30 mouse cellular contexts compared by ENCODE assay signal in the genomic region with DNA sequence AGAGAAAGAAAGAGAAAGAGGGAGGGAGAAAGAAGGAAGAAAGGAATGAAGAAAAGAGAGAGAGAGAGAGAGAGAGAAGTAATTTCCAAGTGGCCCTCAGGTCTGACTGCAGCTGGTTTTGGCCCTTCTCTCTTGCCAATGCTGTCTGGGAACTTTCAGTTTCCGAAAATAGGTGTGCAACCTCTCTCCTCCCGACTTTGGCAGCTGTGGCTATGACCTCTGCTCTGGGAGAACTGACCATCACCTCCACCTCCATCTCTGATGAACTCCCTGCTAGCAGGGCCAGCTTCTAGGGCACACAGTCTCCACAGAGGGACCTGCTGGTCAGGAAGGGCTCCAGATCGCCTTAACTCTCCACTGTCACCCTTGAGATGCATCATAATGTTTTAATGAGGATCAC. TPM values are rescaled to one million over a fixed set of nuclear protein-coding genes. Genes with fewer than 3 reads are reported as not detected.
"Had no signal": no experiment of that assay in that cellular context is flagged by ENCODE, and none has a peak within 500 bp of the region (broad histone marks: within the 10 kb centered on the region; RNA-seq: fewer than 3 reads in every experiment).

No protein-coding gene starts in this region.

- ATAC-seq: liver, embryonic 12.5 days; midbrain, embryonic 13.5 days; midbrain, embryonic 16.5 days had no signal

- H3K9me3 ChIP-seq: kidney, embryonic 15.5 days; limb, embryonic 12.5 days; limb, embryonic 15.5 days; liver, embryonic 12.5 days; liver, embryonic 15.5 days; midbrain, embryonic 10.5 days; midbrain, embryonic 13.5 days; neural tube, embryonic 13.5 days had no signal

- H3K4me2 ChIP-seq: kidney, embryonic 15.5 days; limb, embryonic 12.5 days; limb, embryonic 15.5 days; liver, embryonic 12.5 days; liver, embryonic 15.5 days; midbrain, embryonic 13.5 days; neural tube, embryonic 13.5 days had no signal

- H3K36me3 ChIP-seq: kidney, embryonic 15.5 days; limb, embryonic 12.5 days; limb, embryonic 15.5 days; liver, embryonic 12.5 days; liver, embryonic 15.5 days; midbrain, embryonic 10.5 days; midbrain, embryonic 13.5 days; neural tube, embryonic 13.5 days had no signal

- H3K4me1 ChIP-seq: kidney, embryonic 15.5 days; limb, embryonic 12.5 days; limb, embryonic 15.5 days; liver, embryonic 12.5 days; liver, embryonic 15.5 days; midbrain, embryonic 10.5 days; midbrain, embryonic 13.5 days; neural tube, embryonic 13.5 days had no signal

- H3K4me3 ChIP-seq: kidney, embryonic 15.5 days; limb, embryonic 12.5 days; limb, embryonic 15.5 days; liver, embryonic 12.5 days; liver, embryonic 15.5 days; midbrain, embryonic 10.5 days; midbrain, embryonic 13.5 days; myocyte; neural tube, embryonic 13.5 days had no signal

- DNase-seq: kidney, adult 8-10 months; kidney, postnatal 14 days; kidney, postnatal 4 days; left cerebral cortex, postnatal 4 days; lung, adult 2 months; lung, postnatal 14 days; lung, postnatal 4 days; retina, postnatal 1 day; right cerebral cortex, postnatal 25 days; thymus, adult 18-20 months; thymus, postnatal 36 days had no signal

- H3K27ac ChIP-seq: kidney, embryonic 15.5 days; limb, embryonic 12.5 days; limb, embryonic 15.5 days; liver, embryonic 12.5 days; liver, embryonic 15.5 days; midbrain, embryonic 10.5 days; midbrain, embryonic 13.5 days; neural tube, embryonic 13.5 days had no signal

- H3K27me3 ChIP-seq: midbrain, embryonic 13.5 days had no signal

- H3K9ac ChIP-seq: kidney, embryonic 15.5 days; limb, embryonic 12.5 days; limb, embryonic 15.5 days; liver, embryonic 12.5 days; liver, embryonic 15.5 days; midbrain, embryonic 13.5 days; neural tube, embryonic 13.5 days had no signal

RNA-seq across cellular contexts. Expression of a gene that starts 7.5 kb away (rescaled TPM):
- total RNA-seq: megakaryocyte progenitor cell, adult 5-6 weeks; monocyte, adult 5-6 weeks; neutrophil, adult 5-6 weeks had no signal

RNA-seq across cellular contexts. Expression of a gene that starts 21.9 kb away (rescaled TPM):
- total RNA-seq: megakaryocyte progenitor cell, adult 5-6 weeks; neutrophil, adult 5-6 weeks had no signal

RNA-seq across cellular contexts. Expression of a gene that starts 21.9 kb away (rescaled TPM):
- total RNA-seq: left cerebral cortex, postnatal 14 days; megakaryocyte progenitor cell, adult 5-6 weeks; monocyte, adult 5-6 weeks; neutrophil, adult 5-6 weeks had no signal
- polyA plus RNA-seq: limb, embryonic 12.5 days; limb, embryonic 15.5 days; liver, embryonic 12.5 days; liver, embryonic 15.5 days; lung, adult 2 months; lung, embryonic 16.5 days; midbrain, embryonic 10.5 days; small intestine, adult 2 months; spleen, adult 2 months; stomach, embryonic 16.5 days; testis, adult 2 months had no signal
